Mouse (Mus musculus): Measurements from ENCODE around the gene 4933434E20Rik. TPM values are rescaled to one million over a fixed set of nuclear protein-coding genes. Genes with fewer than 3 reads are reported as not detected.

The 4933434E20Rik gene
- total RNA-seq, 2 experiments from 2014 or later, result 91.4 to 93.6 TPM

GRCm38 (mm10) chr3:90079763-90080497 is 28.5 kb downstream of the 4933434E20Rik start:
- DNase-seq (ENCODE audit: low spot score in 2 of 2), result peak; percentile 64

GRCm38 (mm10) chr3:90080498-90080863 is 29.0 kb downstream of the 4933434E20Rik start:
- intact Hi-C loops (cut with DNase I), result no loop called here
- DNase-seq (ENCODE audit: low spot score in 2 of 2), result no peak

More at GRCm38 (mm10) chr3:90079763-90080497, 28.5 kb downstream of the 4933434E20Rik start:
- intact Hi-C loops (cut with DNase I), result loop anchor here (2.0 to 5.0 kb wide), 2 partner anchors 27 to 118 kb away; partner anchors contain the start of genes Atp8b2 and Ubap2l

- intact Hi-C loops (cut with DNase I), result no loop called here
- DNase-seq (ENCODE audit: low spot score in 2 of 2), result no peak
Measured at GRCm38 (mm10) chr3:90081365-90082240, 30.2 kb downstream of the 4933434E20Rik start.

GRCm38 (mm10) chr3:90083034-90083433 is 31.6 kb downstream of the 4933434E20Rik start:
- DNase-seq (ENCODE audit: low spot score in 2 of 2), result peak in 1 of 2 experiments; percentile 30
- intact Hi-C loops (cut with DNase I), result no loop called here

GRCm38 (mm10) chr3:90083698-90084324 is 32.4 kb downstream of the 4933434E20Rik start:
- peak; percentile 54 to 57 for DNase-seq (ENCODE audit: low spot score in 2 of 2)
- intact Hi-C loops (cut with DNase I), result no loop called here

- intact Hi-C loops (cut with DNase I), result no loop called here
- no peak for DNase-seq (ENCODE audit: low spot score in 2 of 2)
Measured at GRCm38 (mm10) chr3:90084790-90085189, 33.4 kb downstream of the 4933434E20Rik start.

- intact Hi-C loops (cut with DNase I), result no loop called here
- DNase-seq (ENCODE audit: low spot score in 2 of 2), result no peak
Measured at GRCm38 (mm10) chr3:90085281-90085680, 33.8 kb downstream of the 4933434E20Rik start.

GRCm38 (mm10) chr3:90086068-90086467 is 34.6 kb downstream of the 4933434E20Rik start:
- intact Hi-C loops (cut with DNase I), result no loop called here
- DNase-seq (ENCODE audit: low spot score in 2 of 2), result no peak

GRCm38 (mm10) chr3:90088617-90089016 is 37.2 kb downstream of the 4933434E20Rik start:
- no peak for DNase-seq (ENCODE audit: low spot score in 2 of 2)
- intact Hi-C loops (cut with DNase I), result no loop called here

- no peak for DNase-seq (ENCODE audit: low spot score in 2 of 2)
- intact Hi-C loops (cut with DNase I), result no loop called here
Measured at GRCm38 (mm10) chr3:90090892-90091291, 39.5 kb downstream of the 4933434E20Rik start.

GRCm38 (mm10) chr3:90094453-90094852 is 43.0 kb downstream of the 4933434E20Rik start:
- intact Hi-C loops (cut with DNase I), result no loop called here

GRCm38 (mm10) chr3:90097928-90098327 is 46.5 kb downstream of the 4933434E20Rik start:
- intact Hi-C loops (cut with DNase I), result no loop called here
- DNase-seq (ENCODE audit: low spot score in 2 of 2), result peak; percentile 30 to 42

More at GRCm38 (mm10) chr3:90094453-90094852, 43.0 kb downstream of the 4933434E20Rik start:
- no peak for DNase-seq (ENCODE audit: low spot score in 2 of 2)

- no peak for DNase-seq (ENCODE audit: low spot score in 2 of 2)
- intact Hi-C loops (cut with DNase I), result no loop called here
Measured at GRCm38 (mm10) chr3:90101010-90101409, 49.6 kb downstream of the 4933434E20Rik start.

- intact Hi-C loops (cut with DNase I), result no loop called here
Measured at GRCm38 (mm10) chr3:90101673-90102072, 50.2 kb downstream of the 4933434E20Rik start.

GRCm38 (mm10) chr3:90102239-90102638 is 50.8 kb downstream of the 4933434E20Rik start:
- no peak for DNase-seq (ENCODE audit: low spot score in 2 of 2)
- intact Hi-C loops (cut with DNase I), result no loop called here

More at GRCm38 (mm10) chr3:90101673-90102072, 50.2 kb downstream of the 4933434E20Rik start:
- no peak for DNase-seq (ENCODE audit: low spot score in 2 of 2)

GRCm38 (mm10) chr3:90103176-90103575 is 51.7 kb downstream of the 4933434E20Rik start:
- intact Hi-C loops (cut with DNase I), result no loop called here
- DNase-seq (ENCODE audit: low spot score in 2 of 2), result no peak

- intact Hi-C loops (cut with DNase I), result no loop called here
- no peak for DNase-seq (ENCODE audit: low spot score in 2 of 2)
Measured at GRCm38 (mm10) chr3:90103938-90104337, 52.5 kb downstream of the 4933434E20Rik start, which contains the start of gene Nup210l. Nup210l (plus strand) TSS chr3:90104132.

GRCm38 (mm10) chr3:90111706-90112105 is 60.3 kb downstream of the 4933434E20Rik start:
- intact Hi-C loops (cut with DNase I), result no loop called here
- no peak for DNase-seq (ENCODE audit: low spot score in 2 of 2)

GRCm38 (mm10) chr3:90114342-90114741 is 62.9 kb downstream of the 4933434E20Rik start:
- intact Hi-C loops (cut with DNase I), result no loop called here
- DNase-seq (ENCODE audit: low spot score in 2 of 2), result no peak

- intact Hi-C loops (cut with DNase I), result no loop called here
- no peak for DNase-seq (ENCODE audit: low spot score in 2 of 2)
Measured at GRCm38 (mm10) chr3:90115526-90115925, 64.1 kb downstream of the 4933434E20Rik start.

Measured in left cerebral cortex, postnatal 36 days (tissue).